Mouse (Mus musculus) kidney, embryonic 14.5 days (tissue): ENCODE measurements around the gene Zmpste24. TPM values are rescaled to one million over a fixed set of nuclear protein-coding genes. Genes with fewer than 3 reads are reported as not detected.
A peak's percentile ranks its signal among the peaks of the same experiment; 100 is the strongest.

Experiments
- ATAC-seq: fragments of 200-750 bp; cut with Nextera tagmentation; 2 replicates; pipeline ENCODE4 v1.8.0; 2017; ENCODE audit warnings: moderate number of reproducible peaks, mild to moderate bottlenecking, moderate TSS enrichment, moderate library complexity; ENCODE audit not compliant: low FRiP score, low TSS enrichment
- H3K27ac ChIP-seq: fragments of 300-500 bp; sonication (generic); 2 replicates; pipeline ENCODE4 v1.5.1; 2014; ENCODE audit warnings: low read depth, mild to moderate bottlenecking, low read length, moderate library complexity, mixed read lengths
- H3K27me3 ChIP-seq: fragments of 300-500 bp; sonication (generic); 2 replicates; pipeline ENCODE4 v1.6.1; 2014; ENCODE audit warnings: mild to moderate bottlenecking, low read length; ENCODE audit not compliant: control insufficient read depth, insufficient read depth
- H3K36me3 ChIP-seq: fragments of 300-500 bp; sonication (generic); 2 replicates; pipeline ENCODE4 v1.6.1; 2014; ENCODE audit warnings: low read length, mixed read lengths; ENCODE audit not compliant: control insufficient read depth, insufficient read depth
- H3K4me1 ChIP-seq: fragments of 300-500 bp; sonication (generic); 2 replicates; pipeline ENCODE4 v1.6.1; 2014; ENCODE audit warnings: low read length, mixed read lengths; ENCODE audit not compliant: control insufficient read depth, insufficient read depth
- H3K4me2 ChIP-seq: fragments of 300-500 bp; sonication (generic); replicated peaks from 2 replicates; pipeline ENCODE4 v1.6.1; 2014; ENCODE audit warnings: low read depth, mild to moderate bottlenecking, low read length
- H3K4me3 ChIP-seq: fragments of 300-500 bp; sonication (generic); 2 replicates; pipeline ENCODE4 v1.5.1; 2014; ENCODE audit warnings: mild to moderate bottlenecking, low read length
- H3K9ac ChIP-seq: fragments of 300-500 bp; sonication (generic); 2 replicates; pipeline ENCODE4 v1.6.1; 2014; ENCODE audit warnings: low read depth, mild to moderate bottlenecking, low read length, moderate library complexity
- H3K9me3 ChIP-seq: fragments of 300-500 bp; sonication (generic); 2 replicates; pipeline ENCODE4 v1.6.1; 2016; ENCODE audit warnings: low read length; ENCODE audit not compliant: control insufficient read depth
- WGBS: fragments of 180-500 bp; shearing (Covaris S2); extraction: QIAGEN DNeasy Blood & Tissue Kit; methylation state at CpG from one replicate; pipeline ENCODE4 v1.1.7; 2014; 5-methylcytosine and 5-hydroxymethylcytosine counted together
- polyA plus RNA-seq: library from polyadenylated mRNA; unstranded; fragments of >200 nt; fragmentation: Nextera tagmentation; extraction: Ambion mirVana; gene quantifications from 2 replicates; pipeline ENCODE4 v1.2.1, GENCODE M21; 2014

The Zmpste24 gene
- polyA plus RNA-seq, 1 experiment from 2014 or later, result 28.5 TPM

DNA sequence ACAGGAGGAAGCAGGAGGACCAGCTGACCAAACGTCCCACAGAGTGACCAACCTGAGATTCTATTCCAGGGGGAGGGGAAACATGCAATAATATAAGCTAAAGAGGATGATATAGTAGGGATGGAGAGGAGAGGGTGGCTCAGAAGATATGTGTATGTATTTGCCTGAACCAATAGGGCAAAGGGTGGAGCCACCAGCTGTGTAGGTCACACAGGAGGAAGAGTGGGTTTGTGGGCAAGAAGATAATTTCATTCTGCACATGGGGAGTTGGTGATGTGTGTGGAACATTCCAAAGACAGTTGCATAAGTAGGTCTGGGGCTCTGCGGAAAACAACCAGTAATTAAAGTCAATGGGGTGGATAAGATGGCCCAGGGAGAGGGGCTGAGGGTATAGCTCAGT lies 72.4 kb downstream of the Zmpste24 start:
- Histone ChIP-seq H3K4me2 (no peak overlapping the region), H3K9ac (no peak overlapping the region), H3K27me3 (no peaks in the 10 kb centered on the region), H3K36me3 (no peaks in the 10 kb centered on the region), H3K27ac (no peak overlapping the region), H3K4me3 (no peak overlapping the region), H3K9me3 (no peaks in the 10 kb centered on the region), H3K4me1 (no peaks in the 10 kb centered on the region)
- ATAC-seq, result no peak
- 52% methylated on average over 2 of the region's 2 CpGs for whole genome bisulfite sequencing

DNA sequence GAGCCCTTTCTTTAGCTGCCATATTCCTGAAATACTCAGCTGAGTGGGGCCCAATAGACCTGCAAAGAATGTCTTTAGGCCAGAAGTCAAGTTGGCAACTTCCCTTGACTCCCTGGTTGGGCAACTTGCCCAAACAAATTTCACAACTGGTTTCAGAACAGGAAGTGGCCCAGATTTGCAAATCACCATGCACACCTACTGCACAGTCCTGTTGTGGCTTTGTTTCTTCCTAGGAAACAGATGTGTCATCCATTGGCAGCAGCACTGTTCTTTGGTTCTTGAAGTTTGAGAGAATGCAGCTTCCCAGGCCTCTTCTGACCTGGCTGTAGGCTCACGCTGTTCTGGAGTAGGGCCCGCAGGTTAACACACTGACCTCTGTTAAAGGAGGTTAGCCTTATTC lies 74.1 kb downstream of the Zmpste24 start:
- Histone ChIP-seq H3K36me3 (no peaks in the 10 kb centered on the region), H3K27ac (no peak overlapping the region), H3K4me1 (no peaks in the 10 kb centered on the region), H3K9me3 (no peaks in the 10 kb centered on the region), H3K9ac (no peak overlapping the region), H3K4me2 (no peak overlapping the region), H3K4me3 (no peak overlapping the region), H3K27me3 (no peaks in the 10 kb centered on the region)
- 89% methylated on average over 2 of the region's 2 CpGs for WGBS
- no peak for ATAC-seq

GRCm38 (mm10) chr4:121023464-121023863 lies 74.6 kb downstream of the Zmpste24 start:
- H3K4me1 ChIP-seq, result no peaks in the 10 kb centered on the region
- no peaks in the 10 kb centered on the region for H3K9me3 ChIP-seq
- H3K27ac ChIP-seq, result no peak overlapping the region
- ATAC-seq, result no peak
- H3K36me3 ChIP-seq, result no peaks in the 10 kb centered on the region
- 86% methylated on average over 7 of the region's 7 CpGs for WGBS
- H3K27me3 ChIP-seq, result no peaks in the 10 kb centered on the region
- H3K4me3 ChIP-seq, result no peak overlapping the region
- H3K4me2 ChIP-seq, result no peak overlapping the region
- no peak overlapping the region for H3K9ac ChIP-seq

DNA sequence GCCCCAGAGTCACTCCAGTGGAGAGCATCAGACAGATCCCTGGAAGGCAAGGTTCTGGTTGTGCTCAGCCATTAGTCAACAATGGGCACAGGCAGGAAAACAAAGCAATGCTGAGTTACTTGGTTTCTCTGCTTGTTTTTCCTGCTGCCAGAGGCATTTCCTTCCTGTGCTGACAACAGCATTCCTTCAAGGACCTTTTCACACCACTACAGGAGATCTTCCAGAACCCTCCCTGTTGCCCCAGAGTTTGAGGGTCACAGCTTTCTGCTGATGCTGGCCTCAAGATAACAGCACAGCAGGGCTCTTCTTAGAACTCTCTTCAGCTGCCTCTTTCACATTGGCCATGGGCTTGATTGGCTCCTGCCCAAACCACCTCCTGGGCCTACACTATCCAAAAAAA lies 76.1 kb downstream of the Zmpste24 start:
- no peak overlapping the region for H3K9ac ChIP-seq
- H3K4me2 ChIP-seq, result no peak overlapping the region
- no peak overlapping the region for H3K27ac ChIP-seq
- H3K36me3 ChIP-seq, result no peaks in the 10 kb centered on the region
- H3K4me1 ChIP-seq, result no peaks in the 10 kb centered on the region
- no peak for ATAC-seq
- no peaks in the 10 kb centered on the region for H3K9me3 ChIP-seq
- H3K4me3 ChIP-seq, result no peak overlapping the region
- H3K27me3 ChIP-seq, result no peaks in the 10 kb centered on the region

- H3K4me1 ChIP-seq, result peaks cover 9% of the 10 kb centered on the region
- H3K9ac ChIP-seq, result no peak overlapping the region
- 77% methylated on average over 10 of the region's 10 CpGs for WGBS
- H3K4me3 ChIP-seq, result no peak overlapping the region
- H3K27me3 ChIP-seq, result no peaks in the 10 kb centered on the region
- no peaks in the 10 kb centered on the region for H3K9me3 ChIP-seq
- no peaks in the 10 kb centered on the region for H3K36me3 ChIP-seq
- H3K4me2 ChIP-seq, result no peak overlapping the region
- H3K27ac ChIP-seq, result no peak overlapping the region
- ATAC-seq, result no peak
These were observed 77.8 kb downstream of the Zmpste24 start for GRCm38 (mm10) chr4:121020040-121020790.

DNA sequence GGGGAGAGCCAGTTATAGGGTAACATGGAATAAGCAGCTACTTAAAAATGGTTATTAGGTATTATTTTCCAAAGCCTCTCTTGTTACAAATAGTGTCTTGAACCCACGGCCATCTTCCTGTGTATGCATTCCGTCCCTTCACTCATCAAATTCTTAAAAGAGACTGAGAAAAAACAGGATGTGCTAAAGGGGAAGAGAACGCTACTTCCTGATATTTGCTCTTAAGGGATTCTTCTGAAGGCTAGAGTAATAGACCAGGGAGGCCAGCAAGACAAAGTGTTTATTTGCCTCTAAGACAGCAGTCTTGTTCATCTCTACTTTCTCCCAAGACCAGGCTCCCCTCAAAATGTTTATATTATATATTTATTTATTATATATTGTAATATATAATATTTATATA lies 79.8 kb downstream of the Zmpste24 start:
- no peak overlapping the region for H3K4me2 ChIP-seq
- no peak overlapping the region for H3K27ac ChIP-seq
- no peak overlapping the region for H3K4me3 ChIP-seq
- no peaks in the 10 kb centered on the region for H3K27me3 ChIP-seq
- ATAC-seq, result no peak
- H3K36me3 ChIP-seq, result no peaks in the 10 kb centered on the region
- 78% methylated on average over 3 of the region's 3 CpGs for WGBS
- peaks cover 13% of the 10 kb centered on the region for H3K4me1 ChIP-seq
- H3K9me3 ChIP-seq, result no peaks in the 10 kb centered on the region
- no peak overlapping the region for H3K9ac ChIP-seq

GRCm38 (mm10) chr4:121016928-121017657 lies 80.9 kb downstream of the Zmpste24 start, which contains the start of gene Smap2:
TSS of gene Smap2 (minus strand) at chr4:121017247.
- ATAC-seq, result peak; percentile 99
- Histone ChIP-seq H3K9ac (peak within 1 kb of the TSS; percentile 85), H3K27me3 (no peaks in the 10 kb centered on the region), H3K9me3 (no peaks in the 10 kb centered on the region), H3K36me3 (no peaks in the 10 kb centered on the region), H3K4me1 (peaks cover 13% of the 10 kb centered on the region), H3K27ac (peak within 1 kb of the TSS; percentile 65; the same call in 1 of the 2 replicates), H3K4me2 (peak within 1 kb of the TSS; percentile 91), H3K4me3 (peak within 1 kb of the TSS; percentile 98)
- under 1% methylated on average over 32 of the region's 48 CpGs for WGBS

DNA sequence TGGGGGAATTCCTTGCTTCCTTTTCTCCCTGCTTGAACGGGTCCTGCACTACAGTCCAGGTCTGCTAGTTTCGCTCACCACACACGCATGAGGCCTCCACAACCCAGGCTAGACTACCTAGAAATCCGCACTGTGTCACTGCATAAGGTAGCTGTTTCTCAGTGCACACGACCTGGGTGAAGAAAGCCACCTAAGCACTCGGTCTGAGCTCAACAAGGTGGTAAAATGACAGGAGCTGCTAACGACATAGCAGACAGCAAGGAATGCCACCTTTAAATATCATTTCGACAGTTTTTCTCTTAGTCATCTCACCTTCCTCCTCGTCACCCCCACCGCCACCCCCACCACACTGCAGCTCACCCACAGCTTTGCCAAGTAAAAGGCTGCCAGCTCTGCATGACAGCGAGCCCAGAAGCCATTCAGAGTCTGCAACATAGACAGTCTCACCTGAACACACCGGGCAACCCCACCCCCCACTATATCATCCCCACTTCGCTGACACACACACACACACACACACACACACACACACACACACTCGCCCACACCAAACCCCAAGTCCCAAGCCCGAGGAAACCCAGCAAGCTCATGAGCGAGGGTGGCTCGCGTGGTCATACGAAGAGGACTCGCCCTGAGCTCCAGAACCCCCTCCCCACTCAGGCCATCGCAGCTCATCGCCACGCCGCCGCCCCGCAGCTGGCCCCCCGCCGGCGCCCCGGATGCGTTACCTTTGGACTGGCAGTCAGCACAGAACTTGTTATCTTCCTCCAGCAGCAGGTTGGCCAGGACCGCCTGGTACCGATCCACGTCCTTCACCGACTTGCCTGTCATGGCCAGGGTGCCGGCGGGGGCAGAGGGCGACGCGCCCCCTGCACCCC lies 81.8 kb downstream of the Zmpste24 start:
- Histone ChIP-seq H3K36me3 (no peaks in the 10 kb centered on the region), H3K4me2 (peak overlapping the region; percentile 91), H3K4me3 (peak overlapping the region; percentile 98), H3K27me3 (no peaks in the 10 kb centered on the region), H3K27ac (0 out of 2 replicates have a peak overlapping the region, but pooled peaks have one; percentile 65), H3K4me1 (peaks cover 13% of the 10 kb centered on the region), H3K9ac (peak overlapping the region; percentile 85), H3K9me3 (no peaks in the 10 kb centered on the region)
- ATAC-seq, result peak; percentile 41
- 4% methylated on average over 40 of the region's 40 CpGs for WGBS
